Mouse (Mus musculus) cortical plate, adult 2 months (tissue): ENCODE measurements at regions not wholly inside any gene's neighbourhood (a gene's known extent, or its start where the extent isn't known, plus 50 kb on each side); places are given as distances from the start of the nearest gene placed in this dataset.

Source experiments
- H3K27ac ChIP-seq: fragments of 200-500 bp; 2 replicates; pipeline ENCODE4 v1.5.1; 2012; ENCODE audit warnings: low read length, control low read depth, inconsistent platforms; ENCODE audit not compliant: insufficient read depth
- H3K4me1 ChIP-seq: fragments of 200-500 bp; 2 replicates; pipeline ENCODE4 v1.6.1; 2011; ENCODE audit warnings: low read length; ENCODE audit not compliant: control insufficient read depth, insufficient read depth
- H3K4me3 ChIP-seq: fragments of 200-500 bp; 2 replicates; pipeline ENCODE4 v1.5.1; 2011; ENCODE audit warnings: mild to moderate bottlenecking, low read length, control low read depth; ENCODE audit not compliant: insufficient read depth
- CTCF ChIP-seq: fragments of 200-500 bp; IDR thresholded peaks from 2 replicates; pipeline ENCODE4 v1.5.1; 2011; ENCODE audit warnings: mild to moderate bottlenecking, control low read depth, low read length; ENCODE audit not compliant: insufficient read depth; ENCODE audit errors: extremely low read depth
- POLR2A ChIP-seq: fragments of 200-500 bp; IDR thresholded peaks from 2 replicates; pipeline ENCODE4 v1.6.1; 2011; ENCODE audit warnings: mild to moderate bottlenecking, low read length, control low read depth; ENCODE audit not compliant: insufficient read depth; ENCODE audit errors: extremely low read depth

- H3K4me3 ChIP-seq: no peak overlapping the region
- no peaks in the 10 kb centered on the region for H3K4me1 ChIP-seq
- no peak overlapping the region for H3K27ac ChIP-seq
- TF ChIP-seq POLR2A (no peak), CTCF (no peak)
Observed at GRCm38 (mm10) chr3:22025615-22026014, 50.8 kb upstream of the Tbl1xr1 start.
